Mouse (Mus musculus): Measurements from ENCODE around the gene Srsf12. TPM values are rescaled to one million over a fixed set of nuclear protein-coding genes. Genes with fewer than 3 reads are reported as not detected.

Srsf12 gene
- polyA plus RNA-seq (2015; fragmentation: Nextera tagmentation; extraction: Ambion mirVana): 40.9 and 42.1 TPM in 2 replicates

GRCm38 (mm10) chr4:33208881-33209841, at the start of gene Srsf12:
Srsf12 (plus strand) TSS chr4:33208991.
- 3% methylated on average over 65 of the region's 65 CpGs for WGBS
- peaks cover 3% of the 10 kb centered on the region; the same call in 1 of the 2 replicates for H3K27me3 ChIP-seq
- peak within 1 kb of the TSS; percentile 88 for H3K27ac ChIP-seq
- H3K9ac ChIP-seq: peak within 1 kb of the TSS; percentile 93
- H3K4me2 ChIP-seq: peak within 1 kb of the TSS; percentile 89
- H3K36me3 ChIP-seq: peaks cover 3% of the 10 kb centered on the region
- peaks cover 3% of the 10 kb centered on the region; the same call in 1 of the 2 replicates for H3K9me3 ChIP-seq
- ATAC-seq (ENCODE audit: low FRiP score): peak; percentile 93
- peak within 1 kb of the TSS; percentile 79 for H3K4me3 ChIP-seq
- H3K4me1 ChIP-seq (replicated peaks): peaks cover 23% of the 10 kb centered on the region

DNA sequence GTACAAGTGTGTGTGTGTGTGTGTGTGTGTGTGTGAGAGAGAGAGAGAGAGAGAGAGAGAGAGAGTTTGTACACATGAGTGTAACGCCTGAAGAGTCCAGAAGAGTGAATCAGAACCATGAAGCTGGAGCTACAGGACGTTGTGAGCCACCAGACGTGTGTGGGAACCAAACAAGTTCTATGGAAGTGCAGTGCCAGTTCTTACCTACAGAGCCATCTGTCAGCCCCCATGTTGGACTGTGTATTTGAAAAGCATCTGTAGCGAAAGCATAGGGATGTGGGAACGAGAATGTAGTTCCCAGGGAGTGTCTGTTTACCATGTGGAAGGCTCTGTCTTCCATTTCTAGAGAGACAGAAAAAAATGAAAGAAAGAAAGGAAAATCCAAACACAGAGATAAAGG, 25.3 kb upstream of the Srsf12 start:
- 88% methylated on average over 5 of the region's 5 CpGs for WGBS
- H3K4me1 ChIP-seq (replicated peaks): peaks cover 6% of the 10 kb centered on the region
- no peak overlapping the region for H3K4me2 ChIP-seq
- H3K9ac ChIP-seq: no peak overlapping the region
- H3K27me3 ChIP-seq: 0 out of 2 replicates have a peak, but pooled peaks cover 3% of the 10 kb centered on the region
- no peak overlapping the region for H3K27ac ChIP-seq
- H3K36me3 ChIP-seq: peaks cover 44% of the 10 kb centered on the region
- H3K9me3 ChIP-seq: no peaks in the 10 kb centered on the region
- H3K4me3 ChIP-seq: no peak overlapping the region
- ATAC-seq (ENCODE audit: low FRiP score): no peak

DNA sequence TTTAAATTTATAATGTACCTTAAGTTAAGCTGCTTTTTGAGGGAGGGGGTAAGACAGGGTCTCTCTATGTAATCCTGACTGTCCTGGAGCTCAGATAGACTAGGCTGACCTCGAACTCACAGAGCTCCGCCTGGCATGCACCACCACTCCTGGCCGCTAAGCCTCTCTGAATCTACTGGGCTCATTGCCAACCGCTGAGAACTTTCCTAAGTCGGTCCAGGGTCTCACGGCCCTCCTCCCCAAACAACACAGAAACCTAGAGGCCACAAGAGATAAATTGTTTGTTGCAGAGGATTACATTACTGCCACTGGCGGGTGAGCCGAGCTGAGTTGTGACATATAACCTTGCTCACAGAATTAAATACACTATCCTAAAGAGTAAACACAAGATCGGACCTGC, 20.6 kb upstream of the Srsf12 start:
- Histone ChIP-seq H3K36me3 (peaks cover 22% of the 10 kb centered on the region), H3K9me3 (no peaks in the 10 kb centered on the region), H3K4me1 (replicated peaks) (peaks cover 9% of the 10 kb centered on the region), H3K27ac (peak overlapping the region; percentile 92; the same call in 1 of the 2 replicates), H3K9ac (peak overlapping the region; percentile 15; the same call in 1 of the 2 replicates), H3K4me3 (peak overlapping the region; percentile 72), H3K27me3 (0 out of 2 replicates have a peak, but pooled peaks cover 3% of the 10 kb centered on the region), H3K4me2 (peak overlapping the region; percentile 81)
- WGBS: 17% methylated on average over 9 of the region's 9 CpGs
- ATAC-seq (ENCODE audit: low FRiP score): no peak

GRCm38 (mm10) chr4:33188781-33189734, 19.7 kb upstream of the Srsf12 start:
- peaks cover 18% of the 10 kb centered on the region for H3K36me3 ChIP-seq
- peak overlapping the region; percentile 72 for H3K4me3 ChIP-seq
- H3K27me3 ChIP-seq: 0 out of 2 replicates have a peak, but pooled peaks cover 3% of the 10 kb centered on the region
- 0 out of 2 replicates have a peak, but pooled peaks cover 1% of the 10 kb centered on the region for H3K9me3 ChIP-seq
- under 1% methylated on average over 121 of the region's 123 CpGs for WGBS
- peak overlapping the region; percentile 81 for H3K4me2 ChIP-seq
- peak; percentile 95 for ATAC-seq (ENCODE audit: low FRiP score)
- H3K4me1 ChIP-seq (replicated peaks): peaks cover 9% of the 10 kb centered on the region
- H3K9ac ChIP-seq: peak overlapping the region; percentile 87
- peak overlapping the region; percentile 92 for H3K27ac ChIP-seq

DNA sequence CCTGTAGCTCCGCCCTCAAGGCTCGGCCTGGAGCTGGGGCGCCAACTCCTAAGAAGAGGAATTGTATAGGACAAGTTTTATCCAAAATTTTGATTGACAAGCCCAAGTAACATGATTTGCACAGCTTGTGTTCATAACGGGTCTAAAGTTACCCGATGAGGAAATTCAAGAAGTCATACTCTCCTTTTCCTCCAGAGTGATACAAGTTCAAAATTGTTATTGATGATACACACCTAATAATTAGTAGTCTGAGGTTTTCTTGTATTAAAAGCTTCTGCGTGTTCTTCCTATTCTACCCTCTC, 19.1 kb upstream of the Srsf12 start, which contains the start of gene Pm20d2:
Gene Pm20d2 (minus strand): TSS at position 3 of the 302 bp plus-strand sequence.
- peak within 1 kb of the TSS; percentile 81 for H3K4me2 ChIP-seq
- peak within 1 kb of the TSS; percentile 72 for H3K4me3 ChIP-seq
- H3K27me3 ChIP-seq: 0 out of 2 replicates have a peak, but pooled peaks cover 3% of the 10 kb centered on the region
- 12% methylated on average over 6 of the region's 6 CpGs for whole genome bisulfite sequencing
- H3K27ac ChIP-seq: peak within 1 kb of the TSS; percentile 92
- H3K36me3 ChIP-seq: peaks cover 18% of the 10 kb centered on the region
- peak within 1 kb of the TSS; percentile 87 for H3K9ac ChIP-seq
- 0 out of 2 replicates have a peak, but pooled peaks cover 3% of the 10 kb centered on the region for H3K9me3 ChIP-seq
- peaks cover 9% of the 10 kb centered on the region for H3K4me1 ChIP-seq (replicated peaks)
- no peak for ATAC-seq (ENCODE audit: low FRiP score)

DNA sequence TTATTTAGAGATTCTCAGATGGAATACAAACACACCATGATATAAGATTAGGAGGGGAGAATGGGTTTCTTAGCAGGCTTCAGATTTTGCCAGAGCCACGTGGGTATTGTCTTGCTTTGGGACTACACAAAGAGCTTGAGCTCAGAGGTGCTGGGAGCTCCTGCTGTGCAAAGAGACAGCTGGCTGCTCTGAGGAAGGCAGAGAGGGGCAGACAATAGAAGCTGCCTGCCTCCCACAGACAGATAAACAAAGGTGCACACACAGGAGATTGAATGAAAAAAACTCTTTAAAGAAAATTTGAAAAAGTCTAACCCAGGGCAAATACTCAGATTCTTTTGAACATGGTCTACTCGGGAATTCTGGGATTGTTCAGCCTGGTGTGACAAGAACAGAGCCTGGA, 10.7 kb upstream of the Srsf12 start:
- ATAC-seq (ENCODE audit: low FRiP score): no peak
- no peak overlapping the region for H3K9ac ChIP-seq
- WGBS: 3% methylated on average over 2 of the region's 2 CpGs
- no peak overlapping the region for H3K4me3 ChIP-seq
- no peaks in the 10 kb centered on the region for H3K36me3 ChIP-seq
- H3K27ac ChIP-seq: no peak overlapping the region
- H3K27me3 ChIP-seq: no peaks in the 10 kb centered on the region
- no peaks in the 10 kb centered on the region for H3K4me1 ChIP-seq (replicated peaks)
- no peak overlapping the region for H3K4me2 ChIP-seq
- 0 out of 2 replicates have a peak, but pooled peaks cover 3% of the 10 kb centered on the region for H3K9me3 ChIP-seq

- Histone ChIP-seq H3K9ac (no peak overlapping the region), H3K4me3 (no peak overlapping the region), H3K27ac (no peak overlapping the region), H3K4me1 (replicated peaks) (peaks cover 13% of the 10 kb centered on the region), H3K36me3 (no peaks in the 10 kb centered on the region), H3K9me3 (no peaks in the 10 kb centered on the region), H3K4me2 (no peak overlapping the region), H3K27me3 (peaks cover 3% of the 10 kb centered on the region; the same call in 1 of the 2 replicates)
- no peak for ATAC-seq (ENCODE audit: low FRiP score)
- WGBS: 2% methylated on average over 4 of the region's 4 CpGs
Observed at GRCm38 (mm10) chr4:33204682-33205081, 4.1 kb upstream of the Srsf12 start.

DNA sequence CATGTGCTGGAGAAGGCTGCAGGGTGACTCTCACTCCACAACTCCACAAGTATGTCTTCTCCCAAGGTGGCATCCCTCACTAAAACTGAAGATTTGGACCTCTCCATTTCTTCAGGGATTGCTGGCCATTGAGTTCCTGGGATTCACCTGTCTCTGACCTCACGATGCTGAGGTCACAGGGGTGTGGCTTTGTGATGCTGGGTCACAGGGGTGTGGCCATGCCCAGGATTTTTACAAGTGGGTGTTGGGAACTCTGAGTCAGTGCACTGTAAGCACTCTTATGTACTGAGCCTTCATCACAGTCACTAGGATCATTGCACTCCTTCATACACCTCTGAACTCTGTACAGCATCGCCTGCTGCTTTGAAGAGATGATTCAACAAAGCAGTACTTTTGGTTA, 1.2 kb upstream of the Srsf12 start:
- Histone ChIP-seq H3K4me2 (no peak overlapping the region), H3K4me3 (no peak overlapping the region), H3K27ac (no peak overlapping the region), H3K9me3 (no peaks in the 10 kb centered on the region), H3K27me3 (peaks cover 3% of the 10 kb centered on the region; the same call in 1 of the 2 replicates), H3K36me3 (no peaks in the 10 kb centered on the region; the same call in 1 of the 2 replicates), H3K9ac (no peak overlapping the region), H3K4me1 (replicated peaks) (peaks cover 23% of the 10 kb centered on the region)
- ATAC-seq (ENCODE audit: low FRiP score): no peak
- 72% methylated on average over 2 of the region's 2 CpGs for WGBS

GRCm38 (mm10) chr4:33221847-33222246, 13.1 kb downstream of the Srsf12 start:
- Histone ChIP-seq H3K9ac (no peak overlapping the region), H3K9me3 (no peaks in the 10 kb centered on the region), H3K4me1 (replicated peaks) (peaks cover 5% of the 10 kb centered on the region; the same call in 1 of the 2 replicates), H3K4me3 (no peak overlapping the region), H3K4me2 (no peak overlapping the region), H3K36me3 (peaks cover 8% of the 10 kb centered on the region), H3K27me3 (no peaks in the 10 kb centered on the region), H3K27ac (no peak overlapping the region)
- WGBS: 36% methylated on average over 1 of the region's 1 CpGs
- ATAC-seq (ENCODE audit: low FRiP score): no peak

GRCm38 (mm10) chr4:33224003-33224675, 15.3 kb downstream of the Srsf12 start:
- no peak for ATAC-seq (ENCODE audit: low FRiP score)
- no peaks in the 10 kb centered on the region for H3K27me3 ChIP-seq
- H3K4me3 ChIP-seq: no peak overlapping the region
- 81% methylated on average over 7 of the region's 7 CpGs for WGBS
- H3K4me1 ChIP-seq (replicated peaks): peaks cover 5% of the 10 kb centered on the region; the same call in 1 of the 2 replicates
- peaks cover 19% of the 10 kb centered on the region for H3K36me3 ChIP-seq
- no peaks in the 10 kb centered on the region for H3K9me3 ChIP-seq
- H3K27ac ChIP-seq: no peak overlapping the region
- no peak overlapping the region for H3K4me2 ChIP-seq
- no peak overlapping the region for H3K9ac ChIP-seq

GRCm38 (mm10) chr4:33227164-33227563, 18.4 kb downstream of the Srsf12 start:
- no peak overlapping the region for H3K4me3 ChIP-seq
- ATAC-seq (ENCODE audit: low FRiP score): no peak
- no peak overlapping the region for H3K27ac ChIP-seq
- H3K9ac ChIP-seq: no peak overlapping the region
- no peaks in the 10 kb centered on the region for H3K4me1 ChIP-seq (replicated peaks)
- WGBS: 90% methylated on average over 7 of the region's 7 CpGs
- H3K27me3 ChIP-seq: no peaks in the 10 kb centered on the region
- H3K4me2 ChIP-seq: no peak overlapping the region
- peaks cover 30% of the 10 kb centered on the region for H3K36me3 ChIP-seq
- no peaks in the 10 kb centered on the region for H3K9me3 ChIP-seq

Data from hindbrain, embryonic 13.5 days (tissue).